ENCODE assay signal across 8 mouse cellular contexts in genomic region chr10:43870752-43871151, GRCm38 (mm10). TPM values are rescaled to one million over a fixed set of nuclear protein-coding genes. Genes with fewer than 3 reads are reported as not detected.
DNase-seq lines count a peak whose midpoint lies in the region; ATAC-seq and TF ChIP-seq lines count a peak whose summit lies in the region.

No protein-coding gene starts in this region.

- TF ChIP-seq EP300 in CH12.LX (IDR thresholded peaks at IDR 0.05; ENCODE audit: low read length) = no peak

- intact Hi-C loops in heart, postnatal 10 days (cut with DNase I) = loop anchor here (5.0 kb wide), 1 partner anchor 293 kb away; the partner anchor contains the start of gene Cd24a

- H3K36me3 ChIP-seq in heart, embryonic 12.5 days = peaks cover 8% of the 10 kb centered on the region; the same call in 1 of the 2 replicates
- peaks cover 2 to 15% of the 10 kb centered on the region in 2 experiments for H3K36me3 ChIP-seq in CH12.LX (replicated peaks in 1 of 2; ENCODE audit: control insufficient read depth in 1 of 2, insufficient read depth in 1 of 2, low read length in 1 of 2)
- peaks cover under 1% of the 10 kb centered on the region; the same call in 1 of the 2 replicates for H3K36me3 ChIP-seq in liver, embryonic 13.5 days

- peaks cover 3% of the 10 kb centered on the region; the same call in 1 of the 2 replicates for H3K4me1 ChIP-seq in heart, embryonic 12.5 days (replicated peaks)
- peaks cover 8 to 24% of the 10 kb centered on the region in 2 experiments for H3K4me1 ChIP-seq in CH12.LX (ENCODE audit: control insufficient read depth in 1 of 2, insufficient read depth in 2 of 2)
- H3K4me1 ChIP-seq in liver, embryonic 13.5 days (replicated peaks) = no peaks in the 10 kb centered on the region

- dilution Hi-C loops in CH12.LX (cut with MboI; ENCODE audit: extremely low pct_ligation_motif_present, extremely low pct_unique_long_range_greater_than_20kb, low sequenced_read_pairs) = no loop called here

- H3K27me3 ChIP-seq in heart, embryonic 12.5 days (replicated peaks) = no peaks in the 10 kb centered on the region
- no peaks in the 10 kb centered on the region for H3K27me3 ChIP-seq in CH12.LX (replicated peaks)
- H3K27me3 ChIP-seq in liver, embryonic 13.5 days = no peaks in the 10 kb centered on the region

- no peak for TF ChIP-seq POLR2A in CH12.LX (IDR thresholded peaks at IDR 0.05; ENCODE audit: low read depth, low read length)

- peak; percentile 68 to 97 for TF ChIP-seq CTCF in CH12.LX (conservative IDR thresholded peaks at IDR 0.05 in 1 of 2, IDR thresholded peaks at IDR 0.05 in 1 of 2; ENCODE audit: low read depth in 2 of 2, low read length in 2 of 2)

- TF ChIP-seq RAD21 in CH12.LX (IDR thresholded peaks at IDR 0.05; ENCODE audit: low read depth, low read length) = peak; percentile 31

- in situ Hi-C loops in CH12.LX (cut with MboI; ENCODE audit: low pct_ligation_motif_present, low pct_unique_long_range_greater_than_20kb, low sequenced_read_pairs) = no loop called here

- WGBS in heart, embryonic 12.5 days = 65% methylated on average over 10 of the region's 10 CpGs
- WGBS in liver, embryonic 13.5 days (ENCODE audit: insufficient replicate concordance) = 56% methylated on average over 10 of the region's 10 CpGs

- no peak overlapping the region for H3K9ac ChIP-seq in heart, embryonic 12.5 days
- no peak overlapping the region for H3K9ac ChIP-seq in CH12.LX (ENCODE audit: insufficient read depth, low read depth)
- H3K9ac ChIP-seq in liver, embryonic 13.5 days = no peak overlapping the region

- H3K79me2 ChIP-seq in CH12.LX (replicated peaks; ENCODE audit: control insufficient read depth, extremely low read depth, insufficient read depth, poor library complexity, severe bottlenecking) = no peaks in the 10 kb centered on the region

- peak; percentile 5 to 35 for DNase-seq in heart, postnatal 10 days
- DNase-seq in 3T3-L1 (ENCODE audit: low read depth, low spot score) = peak; percentile 46
- DNase-seq in CH12.LX (ENCODE audit: extremely low read depth) = peak; percentile 48
- DNase-seq in liver, embryonic 13.5 days = peak; percentile 15
- peak; percentile 51 to 81 for DNase-seq in spleen, postnatal 4 days (ENCODE audit: low spot score in 2 of 2)
- no peak for DNase-seq in right cerebral cortex, postnatal 10 days (ENCODE audit: low spot score in 2 of 2)

- peaks cover 4% of the 10 kb centered on the region; the same call in 1 of the 2 replicates for H3K9me3 ChIP-seq in heart, embryonic 12.5 days (replicated peaks)
- H3K9me3 ChIP-seq in CH12.LX (replicated peaks; ENCODE audit: low read length) = peaks cover 5% of the 10 kb centered on the region
- H3K9me3 ChIP-seq in liver, embryonic 13.5 days (replicated peaks) = no peaks in the 10 kb centered on the region

- no peak for ATAC-seq in heart, embryonic 12.5 days (ENCODE audit: insufficient number of reproducible peaks, low FRiP score)
- ATAC-seq in common myeloid progenitor, adult 5-6 weeks (replicated peaks; ENCODE audit: low read depth, poor library complexity, severe bottlenecking) = 0 out of 2 replicates have a peak, but pooled peaks have one; percentile 42
- no peak for ATAC-seq in liver, embryonic 13.5 days (ENCODE audit: low read depth)

- H3K4me3 ChIP-seq in heart, embryonic 12.5 days = no peak overlapping the region
- no peak overlapping the region for H3K4me3 ChIP-seq in CH12.LX (replicated peaks in 1 of 3; ENCODE audit: low read depth in 2 of 3, low read length in 2 of 3, poor library complexity in 1 of 3)
- no peak overlapping the region for H3K4me3 ChIP-seq in liver, embryonic 13.5 days (replicated peaks)

- H3K4me2 ChIP-seq in heart, embryonic 12.5 days = no peak overlapping the region
- no peak overlapping the region for H3K4me2 ChIP-seq in CH12.LX (ENCODE audit: insufficient read depth, low read depth, poor library complexity, severe bottlenecking)
- no peak overlapping the region for H3K4me2 ChIP-seq in liver, embryonic 13.5 days

- H3K27ac ChIP-seq in heart, embryonic 12.5 days (ENCODE audit: poor library complexity, severe bottlenecking) = no peak overlapping the region
- H3K27ac ChIP-seq in CH12.LX (ENCODE audit: insufficient read depth, low read depth) = no peak overlapping the region
- no peak overlapping the region for H3K27ac ChIP-seq in liver, embryonic 13.5 days

TF ChIP-seq in CH12.LX, 34 proteins besides CTCF, POLR2A, EP300 and RAD21:
- TF ChIP-seq BHLHE40 (IDR thresholded peaks at IDR 0.05; ENCODE audit: low read depth, low read length) = peak; percentile 5; the same call in 1 of the 2 replicates
- peak; percentile 43 for TF ChIP-seq SMC3 (IDR thresholded peaks at IDR 0.05; ENCODE audit: low read depth, low read length)
- no peak for TF ChIP-seq MAX (IDR thresholded peaks at IDR 0.05; ENCODE audit: low read length)

RNA-seq across cellular contexts. Expression of gene Qrsl1, which starts 30.8 kb away (rescaled TPM):
- total RNA-seq in heart, postnatal 10 days (2021) = 10 to 100 TPM; 29.4 to 30.9 TPM
- polyA plus RNA-seq in heart, embryonic 12.5 days (2016; fragmentation: Nextera tagmentation; extraction: Ambion mirVana) = 25.6 and 26.1 TPM in 2 replicates
- total RNA-seq in CH12.LX (2012; rRNA removed) = 41.8 and 44.0 TPM in 2 replicates
- 46.8 and 55.3 TPM in 2 replicates for total RNA-seq in CH12.LX (2014; rRNA removed)
- 47.1 and 49.5 TPM in 2 replicates for polyA plus RNA-seq in CH12.LX (2012; ENCODE audit: insufficient read length, low read depth)
- 8.7 and 14.9 TPM in 2 replicates for total RNA-seq in common myeloid progenitor, adult 5-6 weeks (2017)
- 9.7 and 12.0 TPM in 2 replicates for polyA plus RNA-seq in liver, embryonic 13.5 days (2015; fragmentation: Nextera tagmentation; extraction: Ambion mirVana)

RNA-seq across cellular contexts. Expression of gene Rtn4ip1, which starts 30.9 kb away (rescaled TPM):
- total RNA-seq in heart, postnatal 10 days (2021) = 10 to 100 TPM; 38.7 to 39.5 TPM
- polyA plus RNA-seq in heart, embryonic 12.5 days (2016; fragmentation: Nextera tagmentation; extraction: Ambion mirVana) = 31.4 and 31.6 TPM in 2 replicates
- total RNA-seq in CH12.LX (2012; rRNA removed) (24.7 and 30.2 TPM in 2 replicates), CH12.LX (2014; rRNA removed) (11.5 and 12.0 TPM in 2 replicates)
- polyA plus RNA-seq in CH12.LX (2012; ENCODE audit: insufficient read length, low read depth) = 63.6 and 68.3 TPM in 2 replicates
- total RNA-seq in common myeloid progenitor, adult 5-6 weeks (2017) = 9.5 and 14.0 TPM in 2 replicates
- polyA plus RNA-seq in liver, embryonic 13.5 days (2015; fragmentation: Nextera tagmentation; extraction: Ambion mirVana) = 13.5 and 16.3 TPM in 2 replicates

Comparison
In these comparisons a context has a peak if more than half of its experiments do, and no peak if none do; other contexts are left out.
1. DNase-seq: peak in heart, postnatal 10 days (2 of 2), 3T3-L1 (single experiment), CH12.LX (single experiment), liver, embryonic 13.5 days (single experiment) and spleen, postnatal 4 days (2 of 2); none in right cerebral cortex, postnatal 10 days (0 of 2).